Mouse (Mus musculus) urinary bladder, postnatal 0 days (tissue): ENCODE data around the gene Ankrd55. TPM values are rescaled to one million over a fixed set of nuclear protein-coding genes. Genes with fewer than 3 reads are reported as not detected.

ENCODE experiments used
- polyA plus RNA-seq: library from polyadenylated mRNA; unstranded; fragments of >200 nt; fragmentation: Nextera tagmentation; extraction: Ambion mirVana; gene quantifications from 2 replicates; pipeline ENCODE4 v1.2.1, GENCODE M21; 2015

Ankrd55 gene
- polyA plus RNA-seq = 0.49 and 0.64 TPM in 2 replicates

DNA sequence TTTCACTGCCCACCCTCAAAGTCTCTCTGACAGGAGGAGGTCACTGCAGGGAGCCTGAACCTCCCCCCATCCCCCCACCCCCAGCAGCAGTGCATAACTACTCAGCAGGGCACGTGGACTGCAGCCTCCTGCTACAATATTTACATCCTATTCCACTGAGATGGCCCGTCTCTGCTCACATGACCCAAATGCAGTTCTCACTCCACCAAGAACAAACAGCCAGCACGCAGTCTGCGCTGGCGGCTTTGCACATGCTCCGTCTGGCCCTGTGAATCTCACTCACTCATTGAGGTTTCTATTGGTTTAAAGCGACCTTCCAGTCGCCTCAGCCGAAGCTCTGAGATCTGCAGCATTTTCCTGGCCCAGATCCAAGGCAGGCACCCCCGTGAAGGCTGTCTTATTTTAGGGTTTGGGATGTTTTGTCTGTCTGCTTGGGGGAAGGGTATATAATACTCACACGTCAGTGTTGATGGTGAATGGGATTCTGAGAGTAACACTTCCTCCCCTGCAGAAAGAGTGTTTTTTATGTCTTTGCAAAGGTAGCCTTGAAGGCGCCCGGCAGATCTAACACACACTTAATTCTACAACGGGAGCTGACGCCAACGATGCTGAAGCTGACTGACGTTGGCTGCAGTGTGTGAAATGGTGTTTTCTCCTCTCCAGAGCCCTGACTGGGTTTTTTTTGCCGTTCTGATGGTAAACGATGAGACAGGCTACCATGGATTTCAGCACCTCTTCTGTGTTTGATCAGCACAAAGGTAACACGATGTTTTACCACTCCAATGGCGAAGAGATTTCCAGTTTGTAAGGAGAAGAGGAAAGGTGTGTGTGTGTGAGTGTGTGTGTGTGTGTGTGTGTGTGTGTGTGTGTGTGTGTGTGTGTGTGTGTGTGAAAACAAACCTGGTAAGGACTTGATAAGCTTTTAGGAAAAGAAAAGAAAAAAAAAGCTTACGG is at the start of gene Ankrd55:
Gene Ankrd55 (plus strand): TSS at position 227 of the 954 bp plus-strand sequence.

Other genes starting within 250 kb of the Ankrd55 start
- 207 and 277 TPM in 2 replicates for gene Il6st, start 175.6 kb downstream of the Ankrd55 start, polyA plus RNA-seq